Mouse (Mus musculus): ENCODE measurements around the gene Trpd52l3. TPM values are rescaled to one million over a fixed set of nuclear protein-coding genes. Genes with fewer than 3 reads are reported as not detected.
"Not testable (repeated sequence)": the region's sequence is repeated elsewhere in the genome, so short reads cannot be mapped to it uniquely, and the experiment has no call there.

Gene Trpd52l3
- polyA plus RNA-seq, 1 experiment from 2014 or later = not detected

DNA sequence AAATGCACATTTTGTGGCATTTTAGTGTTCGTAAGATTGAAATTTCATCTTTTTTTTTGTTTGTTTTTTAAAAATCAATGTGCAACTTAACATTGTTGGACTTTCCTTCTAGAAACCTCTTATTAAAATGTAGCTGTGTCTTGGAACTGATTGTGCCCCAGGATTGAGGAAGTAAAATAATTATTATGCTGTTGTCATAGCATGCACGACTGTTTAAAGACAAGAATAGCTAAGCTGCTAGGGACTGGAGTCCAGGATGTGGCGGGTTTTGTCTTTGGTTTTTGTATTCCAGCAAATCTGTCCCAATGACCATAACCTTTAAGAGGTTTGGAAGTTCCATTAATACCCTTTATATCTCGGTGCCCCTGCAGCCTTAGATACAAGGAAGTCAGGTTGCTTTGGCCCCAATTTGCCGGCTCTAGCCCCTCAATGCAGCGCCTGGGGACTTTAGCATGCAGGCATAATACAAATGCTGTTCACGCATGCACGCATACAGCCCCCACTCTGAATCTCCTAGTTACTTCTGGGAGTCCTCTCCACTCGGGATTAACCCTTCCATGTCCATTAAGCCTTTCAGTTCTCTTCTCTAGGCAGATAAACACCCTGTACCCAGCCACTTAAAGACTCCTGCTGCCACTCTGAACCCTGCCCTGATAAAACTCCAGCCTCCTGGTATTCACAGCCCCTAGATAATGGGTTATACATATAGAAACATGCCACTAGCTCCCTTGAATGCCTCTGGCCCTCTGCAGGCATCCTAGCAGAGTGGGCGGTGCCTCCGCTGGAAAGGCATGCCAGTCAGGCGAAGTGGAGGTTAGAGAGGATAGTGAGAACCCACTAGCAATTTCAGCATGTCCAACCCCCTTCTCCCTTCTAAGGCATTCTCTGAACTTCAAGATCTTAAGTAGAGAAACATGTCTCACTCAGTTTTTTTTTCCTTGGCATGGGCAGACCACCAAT is 2.9 kb upstream of the Trpd52l3 start:
- no peak overlapping the region for H3K27ac ChIP-seq

DNA sequence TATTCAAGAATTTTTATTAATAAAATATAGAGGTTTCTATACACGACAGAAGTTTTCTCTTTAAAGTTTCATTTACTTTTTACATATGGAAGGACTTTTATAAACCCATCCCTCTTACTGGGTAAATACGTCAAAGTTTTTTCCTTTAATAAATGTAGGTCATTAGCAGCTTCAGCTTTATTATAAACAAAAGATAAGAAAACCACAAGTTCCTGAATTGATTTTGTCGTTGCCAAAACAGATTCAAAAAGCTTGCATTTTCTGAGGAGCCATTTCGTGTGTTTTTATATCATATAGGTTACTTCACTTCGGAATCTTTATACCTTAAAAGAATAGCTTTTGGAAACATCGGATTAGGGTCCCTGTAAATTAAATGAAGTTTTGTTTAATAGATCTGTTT is 2.0 kb upstream of the Trpd52l3 start:
- no peak overlapping the region for H3K27ac ChIP-seq
- no peak overlapping the region for H3K4me3 ChIP-seq (replicated peaks)
- H3K4me1 ChIP-seq = peaks cover 9% of the 10 kb centered on the region
- no peak overlapping the region for H3K9ac ChIP-seq
- H3K36me3 ChIP-seq (replicated peaks) = no peaks in the 10 kb centered on the region
- no peak for ATAC-seq (ENCODE audit: low FRiP score)
- H3K9me3 ChIP-seq = no peaks in the 10 kb centered on the region
- no peaks in the 10 kb centered on the region for H3K27me3 ChIP-seq
- 91% methylated on average over 6 of the region's 6 CpGs for WGBS
- no peak overlapping the region for H3K4me2 ChIP-seq

More for the DNA sequence above, 2.9 kb upstream of the Trpd52l3 start:
- Histone ChIP-seq H3K4me2 (peak overlapping the region; percentile 28; the same call in 1 of the 2 replicates), H3K27me3 (no peaks in the 10 kb centered on the region), H3K36me3 (replicated peaks) (no peaks in the 10 kb centered on the region), H3K4me3 (replicated peaks) (no peak overlapping the region), H3K4me1 (peaks cover 9% of the 10 kb centered on the region), H3K9me3 (no peaks in the 10 kb centered on the region), H3K9ac (no peak overlapping the region)
- ATAC-seq (ENCODE audit: low FRiP score) = peak; percentile 23; the same call in 1 of the 2 replicates
- 37% methylated on average over 12 of the region's 12 CpGs for WGBS

DNA sequence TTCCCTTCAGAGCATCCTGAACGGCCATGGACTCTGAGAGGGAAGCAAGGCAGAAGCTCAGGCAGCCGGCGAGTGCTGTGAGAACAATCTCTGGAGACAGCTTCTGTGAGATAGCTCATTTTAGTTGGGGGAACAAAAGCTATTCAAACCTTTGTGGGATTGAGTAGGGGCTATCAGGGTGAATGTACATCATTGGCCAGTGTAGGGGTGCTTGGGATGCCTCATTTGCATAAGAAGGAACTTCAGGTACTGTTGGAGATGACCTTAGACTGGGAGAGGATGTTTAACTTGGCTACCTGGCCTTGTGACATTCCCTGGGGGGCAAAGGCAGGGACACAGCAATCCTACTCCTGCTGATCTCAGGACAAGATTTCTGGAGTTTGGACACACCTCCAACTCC is 2.8 kb downstream of the Trpd52l3 start:
- Histone ChIP-seq H3K27ac (no peak overlapping the region), H3K27me3 (no peaks in the 10 kb centered on the region), H3K4me1 (no peaks in the 10 kb centered on the region), H3K9ac (no peak overlapping the region), H3K36me3 (replicated peaks) (no peaks in the 10 kb centered on the region), H3K9me3 (no peaks in the 10 kb centered on the region), H3K4me3 (replicated peaks) (no peak overlapping the region), H3K4me2 (no peak overlapping the region)
- WGBS = 72% methylated on average over 3 of the region's 3 CpGs
- ATAC-seq (ENCODE audit: low FRiP score) = no peak

DNA sequence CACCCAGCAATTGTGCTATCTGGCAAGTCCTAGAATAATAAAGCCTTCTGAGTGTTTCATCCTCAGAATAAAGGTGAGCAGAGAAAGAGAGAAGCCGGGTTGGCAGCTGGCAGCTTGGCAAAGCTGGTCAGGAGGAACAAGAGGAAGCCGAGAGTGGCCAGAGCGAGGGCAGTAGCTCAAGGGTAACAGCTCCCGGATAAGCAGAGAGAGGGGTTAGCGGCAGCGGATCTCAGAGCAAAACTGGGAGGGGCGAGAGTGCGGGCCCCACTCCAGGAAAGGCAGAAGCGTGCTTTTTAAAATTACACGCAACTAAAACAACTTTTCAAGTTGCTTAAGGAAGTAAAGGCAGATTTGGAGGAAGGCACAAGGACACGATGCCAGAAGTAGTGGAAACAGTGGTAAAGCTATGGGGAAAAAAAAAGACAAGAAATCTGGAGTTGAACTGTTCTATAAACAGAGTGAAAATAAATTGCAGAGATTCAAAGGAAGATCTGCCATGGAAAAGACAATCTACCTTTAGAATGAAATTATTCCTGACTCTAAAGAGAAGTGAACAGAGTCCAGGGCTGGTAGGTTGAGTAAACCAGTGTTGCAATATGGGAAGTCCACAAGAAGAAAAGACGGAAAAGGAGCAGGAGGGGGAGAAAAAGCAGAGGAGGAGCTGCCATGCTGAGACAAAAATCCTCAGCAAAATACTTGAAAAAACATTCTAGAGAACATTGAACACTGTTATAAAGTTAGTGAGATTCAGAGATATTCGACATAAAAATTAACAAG is 7.1 kb downstream of the Trpd52l3 start:
- Histone ChIP-seq H3K4me1 (peaks cover 5% of the 10 kb centered on the region; the same call in 1 of the 2 replicates), H3K9me3 (no peaks in the 10 kb centered on the region), H3K9ac (no peak overlapping the region), H3K27ac (no peak overlapping the region), H3K27me3 (no peaks in the 10 kb centered on the region), H3K36me3 (replicated peaks) (no peaks in the 10 kb centered on the region), H3K4me3 (replicated peaks) (no peak overlapping the region), H3K4me2 (no peak overlapping the region)
- WGBS = 83% methylated on average over 13 of the region's 13 CpGs
- ATAC-seq (ENCODE audit: low FRiP score) = no peak

DNA sequence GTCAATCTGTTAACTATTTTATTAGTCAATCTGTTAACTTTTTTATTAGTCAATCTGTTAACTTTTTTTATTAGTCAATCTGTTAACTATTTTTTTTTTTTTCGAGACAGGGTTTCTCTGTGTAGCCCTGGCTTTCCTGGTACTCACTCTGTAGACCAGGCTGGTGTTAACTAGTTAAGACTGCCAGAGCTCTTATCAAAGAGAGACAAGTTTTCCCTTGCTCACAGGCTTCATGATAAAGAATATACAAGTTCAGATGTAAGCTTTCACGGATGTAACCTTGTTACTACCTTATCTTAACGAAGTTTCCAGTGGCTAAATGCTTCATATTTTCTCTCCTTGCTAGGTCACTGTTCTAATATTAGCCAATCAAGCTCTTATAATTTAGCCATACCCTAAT is 10.7 kb downstream of the Trpd52l3 start:
- H3K9me3 ChIP-seq = no peaks in the 10 kb centered on the region
- H3K4me1 ChIP-seq = peaks cover 5% of the 10 kb centered on the region; the same call in 1 of the 2 replicates
- WGBS = 87% methylated on average over 3 of the region's 3 CpGs
- no peaks in the 10 kb centered on the region for H3K27me3 ChIP-seq
- H3K27ac ChIP-seq = no peak overlapping the region
- no peaks in the 10 kb centered on the region for H3K36me3 ChIP-seq (replicated peaks)
- H3K4me3 ChIP-seq (replicated peaks) = no peak overlapping the region
- no peak for ATAC-seq (ENCODE audit: low FRiP score)
- H3K9ac ChIP-seq = no peak overlapping the region
- no peak overlapping the region for H3K4me2 ChIP-seq

DNA sequence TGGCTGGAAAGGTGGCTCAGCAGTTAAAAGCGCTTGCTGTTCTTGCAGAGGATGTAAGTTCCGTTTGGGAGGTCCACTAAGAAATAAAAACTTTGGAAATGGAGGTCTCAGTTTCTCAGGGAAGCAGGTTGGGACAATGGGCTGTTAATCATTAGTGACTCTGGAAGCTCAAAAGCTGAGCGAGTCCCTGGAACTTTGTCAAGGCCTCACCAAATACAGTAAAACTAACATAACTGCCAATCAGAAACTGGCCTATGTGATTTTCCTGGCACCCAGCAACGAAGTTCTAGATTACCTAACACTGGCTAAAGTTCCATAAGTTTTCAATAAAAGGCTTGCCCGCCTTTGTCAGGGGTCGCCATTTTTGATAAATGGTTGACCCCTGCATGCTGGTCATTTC is 12.6 kb downstream of the Trpd52l3 start:
- WGBS = 87% methylated on average over 6 of the region's 6 CpGs

DNA sequence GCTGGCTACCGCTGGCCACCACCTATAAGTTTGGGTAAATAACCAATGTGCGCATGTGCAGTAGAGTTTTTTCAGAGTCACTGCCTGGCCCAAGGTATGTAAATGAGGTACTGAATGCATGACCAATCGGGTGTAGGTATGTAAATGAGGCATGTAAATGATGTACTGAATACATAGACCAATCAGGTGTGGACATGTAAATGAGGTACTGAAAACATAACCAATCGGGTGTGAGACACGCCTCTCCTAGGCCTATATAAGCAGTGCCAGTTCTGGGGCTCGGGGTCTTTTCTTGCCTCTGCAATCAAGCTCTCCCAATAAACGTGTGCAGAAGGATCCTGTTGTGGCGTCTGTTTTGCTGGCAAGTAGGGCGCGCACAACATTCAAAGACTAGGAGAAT is 19.8 kb downstream of the Trpd52l3 start:
- ATAC-seq (ENCODE audit: low FRiP score); H3K4me2 ChIP-seq; H3K27ac ChIP-seq; H3K4me1 ChIP-seq; H3K9me3 ChIP-seq; H3K9ac ChIP-seq; H3K27me3 ChIP-seq; H3K36me3 ChIP-seq (replicated peaks); H3K4me3 ChIP-seq (replicated peaks): not testable (repeated sequence)
- 94% methylated on average over 10 of the region's 10 CpGs for WGBS

More for the DNA sequence above, 12.6 kb downstream of the Trpd52l3 start:
- no peak overlapping the region for H3K27ac ChIP-seq
- no peak overlapping the region for H3K9ac ChIP-seq
- no peaks in the 10 kb centered on the region for H3K9me3 ChIP-seq
- H3K4me1 ChIP-seq = peaks cover 5% of the 10 kb centered on the region; the same call in 1 of the 2 replicates
- ATAC-seq (ENCODE audit: low FRiP score) = no peak
- H3K36me3 ChIP-seq (replicated peaks) = no peaks in the 10 kb centered on the region
- no peak overlapping the region for H3K4me2 ChIP-seq
- no peak overlapping the region for H3K4me3 ChIP-seq (replicated peaks)
- H3K27me3 ChIP-seq = no peaks in the 10 kb centered on the region

DNA sequence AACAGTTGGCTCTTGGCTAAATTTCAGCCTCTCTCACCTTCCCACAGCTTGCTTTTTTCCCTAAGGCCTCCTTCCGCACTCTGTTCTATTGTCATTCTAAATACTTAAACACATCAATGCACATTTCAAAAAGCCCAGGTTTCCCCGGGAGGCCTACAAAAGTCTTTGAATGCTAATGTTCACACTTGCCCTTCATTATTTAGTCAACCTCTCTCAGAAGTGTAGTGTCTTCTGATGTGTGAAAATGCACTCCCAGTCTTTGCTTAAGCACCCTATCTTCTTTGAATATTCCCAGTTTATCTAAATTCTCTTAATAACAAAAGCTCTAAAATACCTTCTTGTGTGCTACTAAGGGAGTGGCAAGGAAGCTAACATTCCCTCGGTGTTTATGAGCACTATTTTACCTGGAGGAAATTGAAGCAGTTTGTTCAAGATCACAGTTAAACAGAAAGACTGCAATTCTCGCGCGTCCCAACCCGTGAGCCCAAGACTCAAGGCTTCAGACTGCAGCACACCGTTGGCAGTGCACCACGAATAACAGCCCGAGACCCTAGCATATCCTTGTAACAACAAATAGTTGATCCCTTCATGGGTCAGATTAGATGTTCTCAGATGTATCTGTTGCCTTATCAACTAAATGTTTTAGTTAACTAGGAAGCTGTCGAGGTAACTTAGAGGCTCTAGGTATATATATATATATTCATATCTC is 25.6 kb downstream of the Trpd52l3 start:
- Histone ChIP-seq H3K4me1 (peaks cover 31% of the 10 kb centered on the region), H3K4me2 (peak overlapping the region; percentile 71), H3K27me3 (no peaks in the 10 kb centered on the region), H3K27ac (peak overlapping the region; percentile 47), H3K36me3 (replicated peaks) (no peaks in the 10 kb centered on the region), H3K9me3 (no peaks in the 10 kb centered on the region), H3K9ac (no peak overlapping the region; the same call in 1 of the 2 replicates), H3K4me3 (replicated peaks) (peak overlapping the region; percentile 99; the same call in 1 of the 2 replicates)
- ATAC-seq (ENCODE audit: low FRiP score) = no peak
- 28% methylated on average over 11 of the region's 11 CpGs for WGBS

DNA sequence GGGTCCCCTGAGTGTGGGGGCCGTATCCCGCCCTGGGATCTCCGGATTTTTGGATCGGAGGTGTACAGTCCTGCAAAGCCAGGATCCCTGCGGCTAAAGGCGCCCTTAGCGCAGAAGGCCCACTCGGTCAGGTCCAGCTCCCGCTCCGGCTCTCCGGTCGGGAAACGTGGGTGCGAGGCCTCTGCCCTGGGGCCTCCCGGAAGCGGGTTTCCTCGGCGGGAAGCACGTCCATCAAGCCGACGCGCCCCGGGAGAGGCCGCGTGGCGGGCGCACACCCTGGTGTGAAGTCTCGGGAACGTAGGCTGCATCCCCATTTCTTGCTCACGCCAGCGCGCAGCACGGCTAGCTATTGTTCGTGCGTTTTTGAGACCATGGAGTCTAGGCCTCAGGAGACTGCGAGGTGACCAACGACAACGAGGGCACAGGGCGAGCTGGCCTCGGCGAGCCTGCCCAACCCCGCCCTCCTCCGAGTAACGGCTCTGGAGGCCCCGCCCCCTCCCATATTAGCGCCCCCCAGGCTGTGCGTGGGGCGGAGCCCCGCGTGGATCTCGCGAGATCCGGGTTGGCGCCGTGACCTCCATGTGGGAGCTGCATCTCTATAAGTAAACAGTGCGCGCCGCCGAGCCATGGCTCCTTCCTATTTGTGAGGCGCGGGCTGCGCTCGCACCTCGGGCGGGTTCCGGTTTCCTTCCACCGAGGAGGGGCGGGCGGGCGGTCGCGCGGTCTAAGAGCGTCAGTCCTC is 26.5 kb downstream of the Trpd52l3 start, which contains the start of gene Uhrf2:
Uhrf2 (plus strand) TSS at position 620 of the 742 bp plus-strand sequence.
- peak; percentile 97 for ATAC-seq (ENCODE audit: low FRiP score)
- Histone ChIP-seq H3K36me3 (replicated peaks) (no peaks in the 10 kb centered on the region), H3K4me1 (peaks cover 38% of the 10 kb centered on the region), H3K27ac (peak within 1 kb of the TSS; percentile 96), H3K27me3 (no peaks in the 10 kb centered on the region), H3K9me3 (no peaks in the 10 kb centered on the region), H3K4me2 (peak within 1 kb of the TSS; percentile 71), H3K4me3 (replicated peaks) (peak within 1 kb of the TSS; percentile 99), H3K9ac (peak within 1 kb of the TSS; percentile 100)
- 3% methylated on average over 60 of the region's 74 CpGs for WGBS

DNA sequence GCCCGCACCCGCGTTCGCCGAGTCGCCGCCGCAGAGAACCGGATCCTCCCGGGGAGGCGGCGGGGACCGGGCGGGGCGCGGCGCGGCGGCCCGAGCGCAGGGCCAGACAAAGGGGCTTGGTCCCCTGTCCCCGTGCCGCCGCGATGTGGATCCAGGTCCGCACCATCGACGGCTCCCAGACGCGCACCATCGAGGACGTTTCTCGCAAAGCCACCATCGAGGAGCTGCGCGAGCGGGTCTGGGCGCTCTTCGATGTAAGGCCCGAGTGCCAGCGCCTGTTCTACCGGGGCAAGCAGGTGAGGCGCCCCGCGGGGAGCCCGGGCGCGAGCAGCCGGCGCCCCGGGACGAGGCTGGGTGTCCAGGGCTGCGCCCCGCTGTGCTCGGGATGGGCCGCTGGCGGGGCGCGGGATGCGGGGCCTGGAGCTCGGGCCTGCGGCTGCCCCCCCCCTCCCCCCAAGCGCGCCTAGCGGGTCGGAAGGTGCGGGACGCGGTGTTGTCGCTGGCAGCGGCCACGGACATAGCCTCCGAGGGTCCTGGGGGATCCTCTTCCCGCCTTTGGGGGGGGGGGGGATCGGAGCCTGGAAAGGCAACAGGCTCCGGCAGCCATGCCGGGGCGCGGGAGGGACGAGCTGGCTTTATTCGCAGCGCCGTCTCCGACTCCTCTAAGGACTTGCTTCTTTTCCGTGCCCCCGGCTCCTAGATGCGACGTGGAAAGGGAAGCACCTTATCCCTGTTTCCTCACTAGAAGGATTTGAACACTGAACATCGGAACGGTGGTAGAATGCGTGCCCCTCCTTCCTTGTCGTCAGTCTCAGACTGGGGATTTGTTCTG is 27.3 kb downstream of the Trpd52l3 start:
- under 1% methylated on average over 73 of the region's 92 CpGs for WGBS
- no peak; the same call in 1 of the 2 replicates for ATAC-seq (ENCODE audit: low FRiP score)
- peak overlapping the region; percentile 100 for H3K9ac ChIP-seq
- peak overlapping the region; percentile 99 for H3K4me3 ChIP-seq (replicated peaks)
- H3K4me1 ChIP-seq = peaks cover 43% of the 10 kb centered on the region
- H3K27ac ChIP-seq = peak overlapping the region; percentile 96
- H3K36me3 ChIP-seq (replicated peaks) = no peaks in the 10 kb centered on the region
- no peaks in the 10 kb centered on the region for H3K27me3 ChIP-seq
- H3K9me3 ChIP-seq = no peaks in the 10 kb centered on the region
- peak overlapping the region; percentile 71 for H3K4me2 ChIP-seq

All from forebrain, embryonic 12.5 days (tissue).